Mouse (Mus musculus) midbrain, postnatal 0 days (tissue): ENCODE results near the gene Mrps18a. TPM values are rescaled to one million over a fixed set of nuclear protein-coding genes. Genes with fewer than 3 reads are reported as not detected.

Experiments
- ATAC-seq: fragments of 200-750 bp; cut with Nextera tagmentation; 2 replicates; pipeline ENCODE4 v1.8.0; 2017; ENCODE audit warnings: moderate number of reproducible peaks, mild to moderate bottlenecking, moderate TSS enrichment, moderate library complexity; ENCODE audit not compliant: low FRiP score
- DNase-seq: peaks from one replicate; pipeline ENCODE4 v3.0.0-alpha.2; 2015; ENCODE audit warnings: low spot score
- H3K27ac ChIP-seq: fragments of 300-500 bp; sonication (generic); 2 replicates; pipeline ENCODE4 v1.5.1; 2014; ENCODE audit warnings: low read depth, mild to moderate bottlenecking, low read length, mixed read lengths
- H3K27me3 ChIP-seq: fragments of 300-500 bp; sonication (generic); 2 replicates; pipeline ENCODE4 v1.6.1; 2014; ENCODE audit warnings: low read length, control low read depth, mixed read lengths; ENCODE audit not compliant: insufficient read depth
- H3K36me3 ChIP-seq: fragments of 300-500 bp; sonication (generic); 2 replicates; pipeline ENCODE4 v1.6.1; 2014; ENCODE audit warnings: low read length, control low read depth, mixed read lengths; ENCODE audit not compliant: insufficient read depth
- H3K4me1 ChIP-seq: fragments of 300-500 bp; sonication (generic); 2 replicates; pipeline ENCODE4 v1.6.1; 2014; ENCODE audit warnings: mild to moderate bottlenecking, control low read depth, antibody characterized with exemption, low read length, mixed read lengths; ENCODE audit not compliant: insufficient read depth
- H3K4me2 ChIP-seq: fragments of 300-500 bp; sonication (generic); 2 replicates; pipeline ENCODE4 v1.6.1; 2014; ENCODE audit warnings: low read depth, mild to moderate bottlenecking, low read length, mixed read lengths; ENCODE audit not compliant: poor library complexity, severe bottlenecking
- H3K4me3 ChIP-seq: fragments of 300-500 bp; sonication (generic); 2 replicates; pipeline ENCODE4 v1.5.1; 2014; ENCODE audit warnings: low read depth, mild to moderate bottlenecking, low read length, moderate library complexity
- H3K9ac ChIP-seq: fragments of 300-500 bp; sonication (generic); replicated peaks from 2 replicates; pipeline ENCODE4 v1.6.1; 2014; ENCODE audit warnings: mild to moderate bottlenecking, low read length, moderate library complexity, mixed read lengths; ENCODE audit not compliant: poor library complexity, severe bottlenecking
- H3K9me3 ChIP-seq: fragments of 300-500 bp; sonication (generic); 2 replicates; pipeline ENCODE4 v1.6.1; 2016; ENCODE audit warnings: low read length, control low read depth
- CTCF ChIP-seq: IDR thresholded peaks from 2 replicates; pipeline ENCODE4 v1.5.1; 2016; ENCODE audit warnings: antibody characterized with exemption, mild to moderate bottlenecking
- WGBS: fragments of 180-500 bp; shearing (Covaris S2); extraction: QIAGEN DNeasy Blood & Tissue Kit; methylation state at CpG from one replicate; pipeline ENCODE4 v1.1.7; 2014; 5-methylcytosine and 5-hydroxymethylcytosine counted together
- polyA plus RNA-seq: library from polyadenylated mRNA; unstranded; fragments of >200 nt; fragmentation: Nextera tagmentation; extraction: Ambion mirVana; gene quantifications from 2 replicates; pipeline ENCODE4 v1.2.1, GENCODE M21; 2015
- total RNA-seq: library from RNA; depleted of rRNA; stranded (reverse); fragments of >200 nt; gene quantifications from 2 replicates; pipeline ENCODE4 v1.2.3, GENCODE M21; 2014

Gene Mrps18a
- total and polyA plus RNA-seq, 2 experiments from 2014 or later = 63.7 to 173 TPM

GRCm38 (mm10) chr17:46104487-46104886 lies 6.3 kb upstream of the Mrps18a start:
- ATAC-seq (0 out of 2 replicates have a peak, but pooled peaks have one; percentile 27), DNase-seq (peak; percentile 60)
- peak; percentile 5; the same call in 1 of the 2 replicates for TF ChIP-seq CTCF
- H3K36me3 ChIP-seq = no peaks in the 10 kb centered on the region
- 53% methylated on average over 12 of the region's 12 CpGs for WGBS
- no peaks in the 10 kb centered on the region for H3K9me3 ChIP-seq
- no peaks in the 10 kb centered on the region for H3K4me1 ChIP-seq
- H3K9ac ChIP-seq = no peak overlapping the region
- H3K27me3 ChIP-seq = 0 out of 2 replicates have a peak, but pooled peaks cover 3% of the 10 kb centered on the region
- no peak overlapping the region for H3K4me2 ChIP-seq
- no peak overlapping the region for H3K4me3 ChIP-seq
- H3K27ac ChIP-seq = no peak overlapping the region

GRCm38 (mm10) chr17:46108286-46108685 lies 2.5 kb upstream of the Mrps18a start:
- H3K4me1 ChIP-seq = peaks cover 5% of the 10 kb centered on the region; the same call in 1 of the 2 replicates
- H3K27me3 ChIP-seq = 0 out of 2 replicates have a peak, but pooled peaks cover 3% of the 10 kb centered on the region
- no peak for TF ChIP-seq CTCF
- ATAC-seq (no peak), DNase-seq (no peak)
- no peaks in the 10 kb centered on the region for H3K36me3 ChIP-seq
- 83% methylated on average over 4 of the region's 4 CpGs for WGBS
- H3K9me3 ChIP-seq = no peaks in the 10 kb centered on the region
- H3K4me3 ChIP-seq = no peak overlapping the region
- H3K9ac ChIP-seq = no peak overlapping the region
- H3K4me2 ChIP-seq = no peak overlapping the region
- no peak overlapping the region for H3K27ac ChIP-seq

- Histone ChIP-seq H3K36me3 (peaks cover 20% of the 10 kb centered on the region), H3K9ac (no peak overlapping the region), H3K27ac (no peak overlapping the region), H3K4me1 (peaks cover 5% of the 10 kb centered on the region; the same call in 1 of the 2 replicates), H3K4me3 (no peak overlapping the region), H3K27me3 (no peaks in the 10 kb centered on the region), H3K9me3 (no peaks in the 10 kb centered on the region), H3K4me2 (no peak overlapping the region)
- no peak for ATAC-seq
- TF ChIP-seq CTCF = no peak
- no peak for DNase-seq
- 77% methylated on average over 2 of the region's 2 CpGs for WGBS
Observed at GRCm38 (mm10) chr17:46115489-46115888, 4.7 kb downstream of the Mrps18a start.

GRCm38 (mm10) chr17:46116138-46116537 lies 5.4 kb downstream of the Mrps18a start:
- H3K4me1 ChIP-seq = peaks cover 5% of the 10 kb centered on the region; the same call in 1 of the 2 replicates
- no peak overlapping the region for H3K27ac ChIP-seq
- 94% methylated on average over 11 of the region's 11 CpGs for WGBS
- no peak for TF ChIP-seq CTCF
- H3K4me2 ChIP-seq = no peak overlapping the region
- ATAC-seq = no peak
- no peak overlapping the region for H3K9ac ChIP-seq
- DNase-seq = no peak
- peaks cover 20% of the 10 kb centered on the region for H3K36me3 ChIP-seq
- no peaks in the 10 kb centered on the region for H3K27me3 ChIP-seq
- no peaks in the 10 kb centered on the region for H3K9me3 ChIP-seq
- no peak overlapping the region for H3K4me3 ChIP-seq

- peaks cover 20% of the 10 kb centered on the region for H3K36me3 ChIP-seq
- no peak overlapping the region for H3K27ac ChIP-seq
- no peak for TF ChIP-seq CTCF
- H3K4me2 ChIP-seq = no peak overlapping the region
- H3K27me3 ChIP-seq = no peaks in the 10 kb centered on the region
- no peak for ATAC-seq
- no peak overlapping the region for H3K4me3 ChIP-seq
- DNase-seq = no peak
- no peak overlapping the region for H3K9ac ChIP-seq
- 80% methylated on average over 3 of the region's 3 CpGs for WGBS
- no peaks in the 10 kb centered on the region for H3K9me3 ChIP-seq
- no peaks in the 10 kb centered on the region for H3K4me1 ChIP-seq
Observed at GRCm38 (mm10) chr17:46116881-46117280, 6.1 kb downstream of the Mrps18a start.

GRCm38 (mm10) chr17:46117623-46118422 lies 7.0 kb downstream of the Mrps18a start:
- Histone ChIP-seq H3K9ac (no peak overlapping the region), H3K4me1 (no peaks in the 10 kb centered on the region), H3K9me3 (no peaks in the 10 kb centered on the region), H3K27me3 (no peaks in the 10 kb centered on the region), H3K4me3 (no peak overlapping the region), H3K36me3 (peaks cover 25% of the 10 kb centered on the region), H3K27ac (no peak overlapping the region), H3K4me2 (no peak overlapping the region)
- no peak for ATAC-seq
- WGBS = 77% methylated on average over 13 of the region's 13 CpGs
- DNase-seq = no peak
- TF ChIP-seq CTCF = no peak
